Mouse (Mus musculus): ENCODE measurements around the gene Creb5.

Gene Creb5

GRCm38 (mm10) chr6:53641633-53642605 lies 354.8 kb downstream of the Creb5 start:
- peak; percentile 57 for DNase-seq (ENCODE audit: inconsistent ontology term)

DNA sequence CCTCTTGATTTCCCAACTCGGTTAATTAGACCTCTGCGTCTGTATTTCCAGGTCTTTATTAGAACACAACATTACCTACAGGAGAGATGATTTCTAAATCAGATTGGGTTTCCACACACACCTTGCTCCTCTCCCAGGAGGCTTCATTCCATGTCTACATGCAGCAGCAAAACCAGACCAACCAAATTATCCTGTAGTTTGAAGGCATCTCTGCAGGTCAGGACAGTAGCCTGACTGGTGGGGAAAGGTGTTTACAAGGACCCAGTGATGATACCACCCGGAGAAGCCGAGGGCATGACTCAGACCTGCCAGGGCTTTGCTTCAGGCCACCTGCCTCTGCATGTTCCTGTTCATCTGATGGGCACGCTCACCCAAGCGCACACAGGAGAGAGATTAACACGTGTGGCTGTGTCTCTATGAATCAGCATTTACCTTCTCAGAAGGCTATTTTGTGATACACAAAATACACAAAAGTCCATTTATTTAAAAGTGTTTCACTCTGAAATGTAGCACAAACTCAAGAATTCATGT lies 355.8 kb downstream of the Creb5 start:
- peak; percentile 30 for DNase-seq (ENCODE audit: inconsistent ontology term)

DNA sequence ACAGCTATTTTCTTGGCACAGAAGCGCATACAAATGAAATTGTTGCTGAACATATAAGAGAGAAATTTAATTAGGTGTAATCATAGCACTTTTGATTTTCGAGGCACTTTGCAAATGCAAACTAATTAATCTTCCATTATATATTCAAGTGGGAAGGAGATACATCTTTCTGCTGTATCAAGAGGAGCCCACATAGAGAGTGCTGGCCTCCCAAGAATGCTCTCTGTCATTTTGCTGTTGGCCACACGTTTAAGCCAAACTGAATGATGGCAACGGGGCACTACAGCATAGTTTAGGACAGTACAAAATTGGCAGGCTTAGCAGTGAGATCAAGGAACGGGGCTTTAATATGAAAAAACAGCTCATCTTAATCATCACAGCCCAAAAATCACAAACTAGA lies 356.4 kb downstream of the Creb5 start:
- DNase-seq (ENCODE audit: inconsistent ontology term): peak; percentile 56

DNA sequence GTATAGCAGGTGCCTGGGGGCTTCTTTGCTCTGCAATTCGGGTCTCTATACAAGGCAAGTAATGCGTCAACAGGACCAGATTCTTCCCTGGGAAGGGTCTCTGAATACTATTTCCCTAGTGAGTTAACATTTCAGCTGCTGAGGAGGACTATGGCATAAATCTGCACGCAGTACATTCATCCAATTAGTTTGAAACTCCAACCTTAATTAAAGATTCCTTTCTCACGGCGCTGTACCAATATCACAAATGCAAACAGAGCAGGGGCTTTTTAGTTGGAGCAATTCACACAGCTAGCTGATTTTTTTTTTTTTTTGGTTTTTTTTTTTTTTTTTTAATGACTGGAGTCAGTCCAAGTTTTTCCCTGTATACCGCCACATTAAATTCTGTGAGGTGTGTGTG lies 357.0 kb downstream of the Creb5 start:
- no peak for DNase-seq (ENCODE audit: inconsistent ontology term)

GRCm38 (mm10) chr6:53644971-53645370 lies 357.9 kb downstream of the Creb5 start:
- no peak for DNase-seq (ENCODE audit: inconsistent ontology term)

DNA sequence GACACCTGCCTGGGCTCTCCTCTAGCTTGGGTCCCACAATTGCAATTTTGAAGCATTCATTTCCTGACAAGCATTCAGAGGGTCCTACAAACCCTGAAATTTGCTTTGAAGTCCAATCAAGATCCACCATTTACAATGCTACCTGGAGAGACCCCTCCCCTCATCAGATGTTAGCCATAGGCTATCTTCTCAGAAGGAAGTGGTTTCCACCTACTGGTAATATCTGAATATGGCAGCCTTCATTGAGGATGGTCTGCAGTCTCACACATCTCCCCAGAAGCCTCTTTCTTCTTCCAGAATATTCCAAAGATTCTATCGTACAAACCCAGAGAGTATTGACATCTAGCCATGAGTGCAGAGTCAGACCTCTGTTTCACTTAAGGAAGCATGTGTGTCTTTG lies 362.7 kb downstream of the Creb5 start:
- no peak for DNase-seq (ENCODE audit: inconsistent ontology term)

DNA sequence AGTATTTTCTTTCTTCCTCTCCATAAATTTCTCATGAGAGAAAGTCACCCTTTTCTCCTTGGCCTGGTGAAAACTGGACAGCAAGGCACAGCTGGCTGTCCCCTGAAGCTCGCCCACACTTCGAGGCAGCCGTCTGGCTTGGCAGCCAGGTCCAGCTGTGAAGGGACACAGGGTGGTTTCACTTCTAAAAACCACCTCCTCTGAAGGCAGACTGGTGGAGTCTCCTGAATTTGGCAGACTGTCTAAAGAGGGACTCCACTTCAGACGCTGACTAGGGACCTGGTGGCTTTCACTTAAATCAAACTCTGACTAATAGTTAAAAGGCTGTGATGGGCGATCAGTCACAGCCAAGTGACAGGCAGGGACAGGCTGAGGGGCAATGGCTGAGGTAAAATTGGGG lies 365.6 kb downstream of the Creb5 start:
- DNase-seq (ENCODE audit: inconsistent ontology term): no peak

- no peak for DNase-seq (ENCODE audit: inconsistent ontology term)
These were observed 366.8 kb downstream of the Creb5 start for GRCm38 (mm10) chr6:53653706-53654360.

- DNase-seq (ENCODE audit: inconsistent ontology term): no peak
These were observed 367.3 kb downstream of the Creb5 start for GRCm38 (mm10) chr6:53654361-53654824.

DNA sequence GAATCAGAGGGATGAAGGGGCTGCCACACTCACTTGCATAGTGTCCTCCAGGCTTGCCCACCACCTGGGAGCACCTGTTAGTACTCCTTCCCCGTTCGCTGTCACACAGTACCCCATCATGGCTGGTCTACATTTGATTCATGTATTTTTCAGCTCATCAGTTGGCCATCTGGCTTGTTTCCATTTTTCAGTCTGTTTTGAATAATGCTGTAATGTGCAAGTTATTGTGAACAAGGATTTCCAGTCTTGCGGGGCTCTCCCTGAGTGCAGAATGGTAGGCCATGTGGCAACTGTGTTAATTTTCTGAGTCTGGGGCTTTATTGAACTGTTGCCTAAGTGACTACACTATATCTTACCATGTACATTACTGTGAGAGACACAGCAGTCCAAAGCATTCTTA lies 369.4 kb downstream of the Creb5 start:
- DNase-seq (ENCODE audit: inconsistent ontology term): no peak

DNA sequence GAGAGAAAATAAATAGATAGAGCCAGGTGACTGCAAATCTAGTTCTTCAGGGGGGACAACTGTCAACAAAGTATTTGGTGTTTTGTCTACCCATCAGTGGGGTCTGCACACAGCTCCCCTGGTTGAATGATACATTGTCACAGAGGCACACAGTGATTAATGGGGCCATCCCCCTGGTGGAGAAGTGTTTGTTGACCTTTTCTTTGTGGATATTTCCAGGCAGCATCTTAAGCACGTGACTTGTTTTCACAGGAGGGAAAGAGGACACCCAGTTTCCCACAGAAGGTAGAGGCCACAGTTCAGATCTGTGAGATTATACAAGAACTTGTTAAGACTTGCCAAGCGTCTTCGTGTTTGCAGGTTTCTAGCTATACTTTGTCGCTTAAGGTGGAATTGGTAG lies 370.4 kb downstream of the Creb5 start:
- no peak for DNase-seq (ENCODE audit: inconsistent ontology term)

DNA sequence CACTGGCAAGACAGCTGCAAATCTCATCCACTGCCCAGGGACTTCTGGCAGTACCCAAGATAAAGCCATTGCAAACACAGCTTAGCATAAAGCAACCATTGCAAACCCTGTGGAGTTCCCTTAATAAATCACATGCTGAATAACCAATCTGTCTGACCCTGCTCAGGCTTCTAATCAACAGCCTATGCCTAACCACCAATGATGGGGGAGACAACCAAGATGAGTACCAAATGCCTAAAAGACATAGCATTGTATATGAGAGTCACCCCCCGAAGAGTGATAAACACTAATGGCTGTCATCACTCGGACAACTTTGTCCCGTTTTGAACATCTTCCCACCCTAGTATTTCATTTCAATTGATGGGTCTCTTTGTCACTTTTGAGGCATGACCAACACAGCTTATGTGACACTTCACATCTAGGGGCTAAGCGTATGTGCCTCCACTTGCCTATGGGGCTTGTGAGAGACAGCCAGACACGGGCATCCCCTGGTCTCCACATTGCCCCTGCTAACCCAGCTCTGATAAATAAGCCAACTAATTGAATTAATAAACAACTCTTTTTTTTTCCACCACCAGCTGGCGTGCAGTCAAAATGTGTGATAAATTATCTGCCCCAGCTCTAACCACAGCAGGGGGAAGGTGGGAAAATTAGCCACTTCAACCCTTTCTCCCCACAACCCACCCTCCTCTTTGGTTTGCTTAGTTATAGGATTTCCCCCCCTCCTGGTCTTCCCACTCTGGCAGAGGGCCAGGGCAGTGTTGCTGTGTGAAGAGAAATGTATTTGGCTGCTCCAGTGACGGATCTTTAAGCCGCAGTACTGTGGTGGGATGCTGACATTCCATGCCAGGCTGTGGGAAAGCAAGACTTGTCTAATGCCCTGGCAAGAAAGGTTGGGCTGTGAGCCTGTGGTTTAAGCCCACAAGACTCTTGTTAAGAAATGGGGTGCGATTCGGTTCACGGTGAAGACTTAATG lies 376.1 kb downstream of the Creb5 start:
- peak; percentile 63 for DNase-seq (ENCODE audit: inconsistent ontology term)

GRCm38 (mm10) chr6:53664759-53665158 lies 377.7 kb downstream of the Creb5 start:
- peak; percentile 28 for DNase-seq (ENCODE audit: inconsistent ontology term)

DNA sequence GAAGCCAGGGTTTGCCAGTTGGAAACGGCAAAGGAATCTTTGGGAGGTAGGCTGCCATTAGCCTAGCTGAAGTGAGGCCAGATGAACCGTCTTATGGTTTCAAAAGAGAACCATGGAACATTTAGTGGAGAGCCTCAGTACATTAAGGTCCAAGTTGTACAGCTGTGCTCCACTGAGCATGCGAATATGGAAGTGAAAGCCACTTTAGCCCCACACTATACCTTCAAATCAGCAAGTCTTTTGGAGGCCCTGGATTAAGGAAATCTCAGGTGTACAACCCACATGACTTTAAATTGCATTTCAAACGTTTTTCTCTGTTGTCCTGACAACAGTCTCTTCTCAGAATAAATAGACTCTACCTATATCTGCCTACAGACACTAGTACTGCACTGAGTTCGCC lies 379.4 kb downstream of the Creb5 start:
- DNase-seq (ENCODE audit: inconsistent ontology term): no peak

DNA sequence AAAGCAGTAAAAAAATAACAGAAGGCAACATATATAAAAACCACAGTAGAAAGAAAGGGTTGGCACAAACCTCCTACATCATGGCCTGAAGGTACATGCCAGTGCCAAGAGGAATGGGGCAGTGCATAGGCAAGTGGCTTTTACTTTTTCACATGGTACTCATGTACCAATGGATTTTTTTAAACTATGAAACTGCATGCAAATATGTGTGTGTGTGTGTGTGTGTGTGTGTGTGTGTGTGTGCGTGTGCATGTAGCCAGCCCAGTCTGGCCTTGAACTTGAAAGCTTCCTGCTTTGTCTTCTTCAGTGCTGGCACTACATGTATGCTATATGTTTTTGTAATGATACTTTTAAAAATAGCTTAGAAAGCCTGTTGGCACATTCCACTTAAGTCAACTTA lies 391.2 kb downstream of the Creb5 start:
- DNase-seq (ENCODE audit: inconsistent ontology term): no peak

- DNase-seq (ENCODE audit: inconsistent ontology term): no peak
These were observed 393.0 kb downstream of the Creb5 start for GRCm38 (mm10) chr6:53680046-53680445.

DNA sequence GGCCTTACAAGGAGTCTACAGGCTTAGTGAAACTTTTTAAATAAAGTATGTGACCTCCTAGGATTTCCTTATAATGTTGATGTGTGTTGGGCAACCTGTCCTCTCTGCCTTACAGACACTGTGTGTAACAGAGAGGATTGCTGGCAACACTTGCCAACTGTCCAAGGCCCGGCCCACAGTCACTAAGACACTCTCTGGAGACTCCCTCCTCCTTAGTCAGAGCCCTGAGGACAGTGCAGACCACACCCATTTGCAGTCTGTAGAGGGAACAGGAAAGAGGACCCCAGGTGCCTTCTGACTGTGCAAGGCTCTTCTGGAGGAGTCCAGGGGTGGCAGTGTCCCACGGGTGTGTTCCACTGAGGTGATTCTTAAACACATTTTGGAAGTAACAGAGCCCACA lies 397.3 kb downstream of the Creb5 start:
- no peak for DNase-seq (ENCODE audit: inconsistent ontology term)

- no peak for DNase-seq (ENCODE audit: inconsistent ontology term)
These were observed 398.3 kb downstream of the Creb5 start for GRCm38 (mm10) chr6:53685323-53685722.

DNA sequence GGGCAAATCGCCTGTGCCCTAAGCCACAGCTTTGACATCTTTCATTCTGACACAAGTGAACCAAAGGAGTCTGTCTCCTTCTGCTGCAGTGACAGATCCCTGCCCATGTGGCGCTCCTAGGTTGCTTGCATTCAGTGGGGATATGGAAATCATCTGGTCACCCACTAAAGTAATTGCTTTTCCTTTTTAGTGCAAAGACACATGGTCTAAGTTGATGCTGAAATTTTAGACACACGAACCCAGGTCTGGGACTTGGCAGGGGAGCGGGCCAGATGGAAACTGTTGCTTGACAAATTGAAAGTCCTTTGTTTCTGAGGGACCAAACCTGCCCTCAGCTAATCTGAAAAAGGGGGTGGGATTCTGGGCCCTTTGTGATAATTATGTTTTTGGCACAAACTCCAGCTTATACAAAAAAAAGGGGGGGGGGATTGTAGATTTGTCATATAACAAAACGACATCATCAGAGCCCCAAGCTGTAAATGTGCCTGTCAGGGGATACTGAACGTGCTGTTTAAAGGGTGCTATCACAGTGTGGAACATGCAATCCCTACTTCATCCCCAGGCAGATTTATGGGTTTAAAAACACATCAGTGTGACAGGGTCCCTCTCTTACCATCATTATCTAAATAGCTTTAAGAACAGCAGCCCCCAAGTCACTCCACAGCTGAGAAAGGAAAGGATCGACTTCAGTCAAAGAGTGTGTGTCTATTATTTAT lies 401.9 kb downstream of the Creb5 start:
- DNase-seq (ENCODE audit: inconsistent ontology term): no peak

- no peak for DNase-seq (ENCODE audit: inconsistent ontology term)
These were observed 403.9 kb downstream of the Creb5 start for GRCm38 (mm10) chr6:53691006-53691405.

GRCm38 (mm10) chr6:53695216-53695615 lies 408.1 kb downstream of the Creb5 start:
- no peak for DNase-seq (ENCODE audit: inconsistent ontology term)
